Mouse (Mus musculus): ENCODE measurements around the gene Vwa3b. TPM values are rescaled to one million over a fixed set of nuclear protein-coding genes. Genes with fewer than 3 reads are reported as not detected.

The Vwa3b gene
- total RNA-seq, 1 experiment: 17.5 TPM

DNA sequence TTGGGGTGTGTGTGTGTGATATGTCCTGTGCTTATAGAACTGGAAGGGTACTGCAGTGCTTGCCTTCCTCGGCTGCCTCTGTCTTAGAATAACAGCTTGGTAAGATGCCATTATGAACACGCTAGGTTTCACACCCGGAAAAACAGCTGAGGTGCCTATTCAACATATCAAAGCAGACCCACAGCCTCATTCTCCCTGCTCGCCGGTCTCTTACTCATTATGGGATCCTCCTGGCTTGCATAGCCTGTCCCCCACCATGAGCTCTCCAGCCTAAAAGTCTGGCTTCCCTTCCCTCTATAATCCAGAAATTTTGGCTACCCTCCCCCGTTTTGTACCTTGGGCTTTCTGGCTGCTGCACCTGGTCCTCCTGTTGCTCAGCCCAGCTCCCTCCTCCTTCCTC, 42.0 kb upstream of the Vwa3b start:
- DNase-seq (ENCODE audit: low read depth, low spot score): peak; percentile 21
- TF ChIP-seq CHD2 (IDR thresholded peaks at IDR 0.05; ENCODE audit: low read depth, low read length): no peak
- no peak for TF ChIP-seq ZC3H11A (IDR thresholded peaks at IDR 0.05; ENCODE audit: borderline replicate concordance, low read depth, low read length)
- 0 out of 2 replicates have a peak, but pooled peaks have one; percentile 6 for TF ChIP-seq MAFK (IDR thresholded peaks at IDR 0.05; ENCODE audit: insufficient read depth, low read depth, low read length)
- Histone ChIP-seq H3K9ac (ENCODE audit: insufficient read depth, low read depth, low read length, poor library complexity, severe bottlenecking) (peak overlapping the region; percentile 73; the same call in 1 of the 2 replicates), H3K27ac (ENCODE audit: insufficient read depth, low read depth, low read length, poor library complexity, severe bottlenecking) (peak overlapping the region; percentile 100), H3K9me3 (ENCODE audit: control insufficient read depth, insufficient read depth, low read depth, low read length) (no peaks in the 10 kb centered on the region), H3K4me1 (ENCODE audit: control insufficient read depth in 2 of 2, insufficient read depth in 2 of 2, low read length in 2 of 2, poor library complexity in 1 of 2) (peaks cover 22 to 31% of the 10 kb centered on the region in 2 experiments), H3K36me3 (ENCODE audit: control insufficient read depth, insufficient read depth, low read length, poor library complexity, severe bottlenecking) (no peaks in the 10 kb centered on the region), H3K4me3 (ENCODE audit: insufficient read depth in 1 of 2, low read depth in 1 of 2, low read length in 2 of 2, poor library complexity in 1 of 2, severe bottlenecking in 1 of 2) (peak overlapping the region; percentile 9 to 24; a peak in 2 of 4 replicates)
- in situ Hi-C loops (cut with MboI; ENCODE audit: low sequenced_read_pairs in 2 of 2, unreplicated experiment in 2 of 2): no loop called here

DNA sequence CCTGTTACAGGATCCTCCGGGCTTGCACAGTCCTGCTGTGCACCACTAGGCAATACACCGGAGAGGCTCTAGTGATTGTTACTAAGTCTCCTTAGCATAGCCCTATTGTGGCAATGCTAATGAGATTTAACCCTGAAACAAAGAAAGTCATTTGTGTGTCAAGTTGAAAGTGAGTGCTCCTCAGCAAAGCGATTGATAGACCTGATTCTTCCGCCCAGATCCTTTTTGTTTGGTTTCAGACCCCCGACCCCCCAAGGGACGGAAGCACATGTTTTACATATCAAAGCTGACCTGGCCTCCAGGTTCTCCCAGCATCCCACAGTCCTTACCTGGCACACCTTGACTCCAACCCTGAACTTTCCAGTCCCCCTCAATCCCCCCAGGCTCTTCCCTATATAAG, 40.5 kb upstream of the Vwa3b start:
- DNase-seq (ENCODE audit: low read depth, low spot score): peak; percentile 93
- Histone ChIP-seq H3K4me1 (ENCODE audit: control insufficient read depth in 2 of 2, insufficient read depth in 2 of 2, low read length in 2 of 2, poor library complexity in 1 of 2) (peaks cover 22 to 35% of the 10 kb centered on the region in 2 experiments), H3K9ac (ENCODE audit: insufficient read depth, low read depth, low read length, poor library complexity, severe bottlenecking) (no peak overlapping the region), H3K27ac (ENCODE audit: insufficient read depth, low read depth, low read length, poor library complexity, severe bottlenecking) (peak overlapping the region; percentile 100), H3K9me3 (ENCODE audit: control insufficient read depth, insufficient read depth, low read depth, low read length) (no peaks in the 10 kb centered on the region), H3K36me3 (ENCODE audit: control insufficient read depth, insufficient read depth, low read length, poor library complexity, severe bottlenecking) (no peaks in the 10 kb centered on the region), H3K4me3 (ENCODE audit: insufficient read depth in 1 of 2, low read depth in 1 of 2, low read length in 2 of 2, poor library complexity in 1 of 2, severe bottlenecking in 1 of 2) (no peak overlapping the region)
- in situ Hi-C loops (cut with MboI; ENCODE audit: low sequenced_read_pairs in 2 of 2, unreplicated experiment in 2 of 2): no loop called here
- TF ChIP-seq ZC3H11A (IDR thresholded peaks at IDR 0.05; ENCODE audit: borderline replicate concordance, low read depth, low read length) (no peak), CHD2 (IDR thresholded peaks at IDR 0.05; ENCODE audit: low read depth, low read length) (peak; percentile 81), MAFK (IDR thresholded peaks at IDR 0.05; ENCODE audit: insufficient read depth, low read depth, low read length) (no peak), ZNF384 (IDR thresholded peaks at IDR 0.05; ENCODE audit: low read depth, low read length) (no peak), HCFC1 (IDR thresholded peaks at IDR 0.05; ENCODE audit: borderline replicate concordance, insufficient read depth, low read length) (no peak)

DNA sequence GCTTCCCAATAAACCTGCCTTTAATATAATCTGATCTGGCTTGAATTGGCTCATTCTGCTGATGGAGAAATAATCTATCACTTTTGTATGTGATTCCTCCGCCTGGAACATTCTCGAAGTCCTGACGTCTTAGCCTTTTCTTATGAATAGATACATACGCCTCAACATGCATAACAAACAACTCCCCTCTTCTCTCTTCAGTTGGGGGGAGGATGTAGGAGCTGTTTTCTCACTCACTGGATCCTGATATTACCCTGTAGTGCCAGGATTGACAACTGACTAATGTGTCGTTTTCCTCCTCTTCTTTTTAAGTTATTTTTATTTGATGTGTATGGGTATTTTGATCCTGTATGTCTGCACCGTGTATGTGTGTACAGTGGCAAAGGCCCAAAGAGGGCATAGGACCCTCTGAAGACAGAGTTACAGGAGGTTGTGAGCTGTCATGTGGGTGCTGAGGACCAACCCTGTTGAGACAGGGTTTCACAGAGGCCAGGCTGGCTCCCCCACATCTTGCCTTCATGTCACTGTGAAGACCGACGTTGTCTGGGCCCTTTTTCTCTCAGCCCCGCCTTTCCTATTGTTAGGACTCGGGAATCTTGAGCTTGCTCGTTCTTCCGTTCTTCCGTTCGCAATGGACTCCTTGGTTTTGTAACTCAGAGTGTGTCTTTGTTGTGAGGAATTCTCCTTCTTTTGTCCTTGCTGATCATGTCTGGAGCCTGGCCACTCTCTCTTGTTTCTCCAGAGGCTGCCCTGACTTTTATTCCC, 39.8 kb upstream of the Vwa3b start:
- H3K27ac ChIP-seq (ENCODE audit: insufficient read depth, low read depth, low read length, poor library complexity, severe bottlenecking): peak overlapping the region; percentile 98
- no peaks in the 10 kb centered on the region for H3K36me3 ChIP-seq (ENCODE audit: control insufficient read depth, insufficient read depth, low read length, poor library complexity, severe bottlenecking)
- in situ Hi-C loops (cut with MboI; ENCODE audit: low sequenced_read_pairs in 2 of 2, unreplicated experiment in 2 of 2): no loop called here
- TF ChIP-seq ZNF384 (IDR thresholded peaks at IDR 0.05; ENCODE audit: low read depth, low read length) (no peak), ZC3H11A (IDR thresholded peaks at IDR 0.05; ENCODE audit: borderline replicate concordance, low read depth, low read length) (no peak), HCFC1 (IDR thresholded peaks at IDR 0.05; ENCODE audit: borderline replicate concordance, insufficient read depth, low read length) (no peak), MAFK (IDR thresholded peaks at IDR 0.05; ENCODE audit: insufficient read depth, low read depth, low read length) (no peak), CHD2 (IDR thresholded peaks at IDR 0.05; ENCODE audit: low read depth, low read length) (no peak)
- peaks cover 22 to 35% of the 10 kb centered on the region in 2 experiments for H3K4me1 ChIP-seq (ENCODE audit: control insufficient read depth in 2 of 2, insufficient read depth in 2 of 2, low read length in 2 of 2, poor library complexity in 1 of 2)
- peak overlapping the region in 1 of 2 experiments; percentile 27; a peak in 2 of 4 replicates for H3K4me3 ChIP-seq (ENCODE audit: insufficient read depth in 1 of 2, low read depth in 1 of 2, low read length in 2 of 2, poor library complexity in 1 of 2, severe bottlenecking in 1 of 2)
- no peaks in the 10 kb centered on the region for H3K9me3 ChIP-seq (ENCODE audit: control insufficient read depth, insufficient read depth, low read depth, low read length)
- DNase-seq (ENCODE audit: low read depth, low spot score): peak; percentile 74
- peak overlapping the region; percentile 50; the same call in 1 of the 2 replicates for H3K9ac ChIP-seq (ENCODE audit: insufficient read depth, low read depth, low read length, poor library complexity, severe bottlenecking)

DNA sequence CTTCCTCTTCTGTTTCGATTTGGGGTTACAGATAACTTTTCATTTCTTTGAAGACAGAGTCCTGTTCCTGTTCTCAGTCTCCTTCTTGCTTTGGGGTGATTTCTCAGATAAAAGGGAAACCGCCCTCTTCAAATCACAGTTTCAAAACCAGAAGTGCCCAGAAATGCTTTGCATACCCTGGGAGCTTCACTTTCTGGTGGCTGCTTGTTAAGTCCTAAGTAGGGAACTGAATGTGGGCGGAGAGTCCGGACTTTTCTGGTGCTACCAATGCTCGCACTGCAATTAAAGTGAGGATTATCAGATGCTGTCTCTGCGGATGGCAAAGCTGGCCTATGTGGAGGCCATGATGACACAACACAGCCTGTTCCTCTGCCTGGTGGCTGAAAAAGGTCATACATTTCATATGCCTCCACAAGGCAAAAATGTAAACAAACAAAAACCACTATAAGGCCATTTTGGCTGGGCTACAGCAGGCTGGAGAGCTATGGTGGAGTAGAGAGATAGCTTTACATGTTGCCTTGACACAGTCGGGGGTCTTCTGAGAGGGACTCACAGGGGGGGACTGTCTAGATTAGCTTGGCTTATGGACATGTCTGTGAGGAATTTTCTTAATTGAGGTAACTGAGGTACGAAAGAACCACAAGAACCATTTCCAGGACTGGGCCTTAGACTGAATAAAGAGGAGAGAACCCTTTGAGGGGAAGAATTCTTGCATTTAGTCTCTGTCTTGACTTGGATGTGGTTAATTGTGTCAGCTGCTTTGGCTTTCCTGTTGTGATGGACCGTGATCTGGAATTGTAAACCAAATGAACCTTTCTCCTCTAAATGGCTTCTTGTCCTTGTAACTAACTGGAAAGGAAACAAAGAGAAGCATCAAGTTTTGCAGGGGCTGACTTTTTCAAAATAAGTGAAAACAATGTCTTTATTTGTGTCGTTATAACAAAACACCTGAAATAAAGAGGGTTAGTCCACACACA, 38.9 kb upstream of the Vwa3b start:
- DNase-seq (ENCODE audit: low read depth, low spot score): peak; percentile 62

More for the DNA sequence above, 38.9 kb upstream of the Vwa3b start:
- Histone ChIP-seq H3K36me3 (ENCODE audit: control insufficient read depth, insufficient read depth, low read length, poor library complexity, severe bottlenecking) (no peaks in the 10 kb centered on the region), H3K9ac (ENCODE audit: insufficient read depth, low read depth, low read length, poor library complexity, severe bottlenecking) (peak overlapping the region; percentile 69), H3K27ac (ENCODE audit: insufficient read depth, low read depth, low read length, poor library complexity, severe bottlenecking) (peak overlapping the region; percentile 98), H3K4me3 (ENCODE audit: insufficient read depth in 1 of 2, low read depth in 1 of 2, low read length in 2 of 2, poor library complexity in 1 of 2, severe bottlenecking in 1 of 2) (peak overlapping the region in 1 of 2 experiments; percentile 27; a peak in 2 of 4 replicates), H3K4me1 (ENCODE audit: control insufficient read depth in 2 of 2, insufficient read depth in 2 of 2, low read length in 2 of 2, poor library complexity in 1 of 2) (peaks cover 22 to 33% of the 10 kb centered on the region in 2 experiments), H3K9me3 (ENCODE audit: control insufficient read depth, insufficient read depth, low read depth, low read length) (no peaks in the 10 kb centered on the region)
- in situ Hi-C loops (cut with MboI; ENCODE audit: low sequenced_read_pairs in 2 of 2, unreplicated experiment in 2 of 2): no loop called here
- TF ChIP-seq ZNF384 (IDR thresholded peaks at IDR 0.05; ENCODE audit: low read depth, low read length): no peak
- TF ChIP-seq MAFK (IDR thresholded peaks at IDR 0.05; ENCODE audit: insufficient read depth, low read depth, low read length): no peak
- TF ChIP-seq CHD2 (IDR thresholded peaks at IDR 0.05; ENCODE audit: low read depth, low read length): no peak
- TF ChIP-seq HCFC1 (IDR thresholded peaks at IDR 0.05; ENCODE audit: borderline replicate concordance, insufficient read depth, low read length): no peak
- TF ChIP-seq ZC3H11A (IDR thresholded peaks at IDR 0.05; ENCODE audit: borderline replicate concordance, low read depth, low read length): no peak

Data from ES-E14 (cell line).